Mouse (Mus musculus): ENCODE measurements around the gene Ttc7b.

Ttc7b gene

DNA sequence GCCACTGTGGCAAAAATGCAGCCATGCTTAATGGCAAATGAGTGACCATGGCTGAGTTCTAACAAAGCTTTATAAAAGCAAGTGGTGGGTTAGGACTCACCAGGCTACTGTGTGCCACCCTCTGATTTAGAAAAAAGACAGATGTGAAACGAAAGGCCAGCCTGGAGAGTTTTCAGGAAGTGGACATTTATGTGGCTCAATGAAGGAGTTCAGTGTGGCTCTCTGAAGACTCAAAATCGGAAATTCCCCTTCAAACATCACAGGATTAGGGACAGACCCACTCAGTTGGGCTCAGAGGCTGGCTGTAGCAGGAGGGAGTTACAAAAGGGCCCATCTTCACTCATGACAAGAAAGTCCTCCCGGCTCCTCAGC is 243.1 kb downstream of the Ttc7b start:
- no peak for DNase-seq (ENCODE audit: low read depth, low spot score)

DNA sequence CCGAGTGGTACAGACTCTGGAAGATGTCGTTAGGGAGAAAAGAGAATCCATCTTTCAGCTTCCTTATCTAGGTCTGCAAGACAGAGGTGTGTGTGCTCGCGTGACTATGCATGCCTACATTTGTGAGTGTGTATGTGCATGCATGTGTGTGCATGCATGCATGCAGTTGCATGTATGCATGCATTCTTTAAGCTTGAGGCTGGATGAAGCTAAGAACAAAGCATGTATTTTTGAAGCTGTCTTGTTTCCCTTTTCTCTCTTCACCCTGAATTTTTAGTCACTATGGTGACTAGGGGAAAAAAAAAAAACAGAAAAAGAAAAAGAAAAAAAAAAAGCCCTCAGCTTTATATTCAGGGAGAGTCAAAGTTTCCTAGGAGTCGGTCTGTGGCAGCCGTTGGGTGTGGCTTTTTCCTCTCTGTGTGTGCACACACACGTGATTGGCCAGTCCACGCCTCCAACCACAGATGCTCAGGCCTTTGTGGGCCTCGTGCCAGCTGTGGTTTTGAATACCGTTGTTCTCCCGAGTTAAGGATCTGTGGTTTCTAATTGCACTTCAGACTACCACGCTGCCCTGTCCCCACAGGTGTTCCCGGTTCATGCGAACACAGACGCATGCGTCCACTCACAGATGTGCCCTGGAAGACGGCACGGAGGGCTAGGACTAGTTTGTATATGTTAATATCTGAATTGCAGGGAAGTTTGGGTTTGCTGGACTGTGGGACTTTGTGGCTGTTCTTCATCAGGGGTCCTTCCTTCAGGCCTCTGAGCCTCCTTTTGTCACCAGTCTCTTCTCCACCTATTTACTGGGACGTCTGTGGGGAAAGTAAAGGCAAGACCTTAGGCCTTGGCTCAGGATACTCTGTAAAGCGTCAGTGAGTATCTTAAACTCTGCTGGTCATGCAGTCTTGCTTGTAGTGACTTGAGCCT is 243.8 kb downstream of the Ttc7b start:
- peak; percentile 67 for DNase-seq (ENCODE audit: low read depth, low spot score)

DNA sequence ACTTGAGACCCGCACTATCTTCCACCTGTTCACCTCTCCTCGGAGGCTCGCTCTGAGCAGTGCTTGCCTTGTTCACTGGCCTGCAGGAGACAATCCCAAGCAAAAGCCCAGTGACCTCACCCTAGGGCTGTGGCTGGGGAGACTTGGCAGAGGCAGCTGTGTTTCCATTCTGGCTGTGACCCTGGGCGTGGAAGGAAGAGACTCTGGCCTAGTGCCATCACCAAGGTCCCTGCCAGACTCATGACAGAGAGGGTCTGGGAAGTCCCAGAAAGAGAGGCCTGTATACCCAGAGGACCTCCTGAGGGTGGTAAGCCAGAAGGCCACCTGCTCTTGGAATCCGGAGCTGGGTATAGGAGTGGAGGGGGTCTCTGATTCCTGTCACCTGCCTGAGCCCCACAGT is 244.8 kb downstream of the Ttc7b start:
- DNase-seq (ENCODE audit: low read depth, low spot score): no peak

DNA sequence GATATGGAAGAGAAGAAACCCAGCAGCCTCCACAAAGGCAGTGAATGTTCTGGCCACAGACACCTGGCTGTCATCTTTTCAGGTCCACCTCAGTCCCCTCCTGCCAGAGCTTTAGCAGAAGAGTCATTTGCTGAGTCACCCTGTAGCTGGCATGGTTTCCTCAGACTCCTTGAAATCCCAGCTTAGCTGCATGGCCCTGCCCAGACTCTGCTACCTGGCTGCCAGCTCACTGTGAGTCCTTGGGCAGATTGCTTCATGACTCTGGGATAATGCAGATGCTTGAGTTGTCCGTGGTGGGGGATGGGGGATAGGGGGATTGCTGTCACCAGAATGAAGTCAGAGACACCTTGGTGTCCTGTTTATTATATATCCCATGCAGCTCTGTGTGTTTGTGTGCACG is 247.6 kb downstream of the Ttc7b start:
- no peak for DNase-seq (ENCODE audit: low read depth, low spot score)

DNA sequence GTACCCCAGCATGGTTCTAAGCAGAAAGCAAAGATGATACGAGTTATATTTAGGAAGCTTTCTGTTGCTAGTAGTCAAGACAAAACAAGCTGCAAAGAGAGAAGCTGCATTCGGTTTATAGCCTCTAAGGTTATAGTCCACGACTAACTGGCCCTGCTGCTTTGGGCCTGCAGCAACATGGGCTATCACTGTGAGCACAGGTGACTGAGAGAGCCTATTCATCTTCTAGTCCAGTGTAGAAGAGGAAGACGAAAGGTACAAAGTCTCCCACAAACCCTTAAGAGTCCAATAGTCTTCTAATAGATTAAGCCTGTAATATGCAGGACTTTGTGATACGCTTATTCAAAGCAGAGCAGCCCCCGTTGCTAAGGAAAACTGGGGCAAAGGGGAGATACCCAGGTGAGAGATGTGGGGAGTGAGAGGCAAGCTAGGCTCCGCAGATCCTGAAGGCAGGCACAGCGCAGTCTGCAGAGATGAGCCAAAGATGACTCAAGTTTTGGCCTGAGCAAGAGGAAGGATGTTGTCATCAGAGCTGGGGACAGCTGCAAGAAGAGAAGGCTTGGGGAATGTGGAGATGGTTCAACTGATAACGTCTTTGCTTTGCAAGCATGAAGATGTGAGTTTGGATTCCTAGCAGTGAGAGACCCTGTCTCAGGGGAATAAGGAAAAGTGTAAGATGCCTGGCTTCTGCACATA is 250.5 kb downstream of the Ttc7b start:
- no peak for DNase-seq (ENCODE audit: low read depth, low spot score)

DNA sequence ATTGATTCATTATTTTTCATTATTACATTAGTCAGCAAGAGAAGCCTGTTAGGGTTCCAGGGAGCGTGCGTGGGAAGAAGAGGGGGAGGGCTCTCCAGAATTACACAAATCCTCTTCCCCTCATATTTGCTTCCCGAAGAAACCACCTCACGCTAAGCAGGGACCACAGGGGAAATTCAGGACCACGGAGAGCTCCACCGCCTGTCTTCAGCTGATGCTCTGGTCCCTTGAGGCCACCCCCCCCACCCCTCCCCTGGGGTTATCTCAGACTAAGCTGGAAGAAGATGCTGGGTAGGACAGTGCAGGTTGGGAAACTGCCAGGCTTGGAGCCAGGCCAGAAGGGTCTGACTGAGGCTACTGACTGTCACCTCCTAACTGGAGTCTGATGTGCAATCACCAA is 252.6 kb downstream of the Ttc7b start:
- peak; percentile 36 for DNase-seq (ENCODE audit: low read depth, low spot score)

DNA sequence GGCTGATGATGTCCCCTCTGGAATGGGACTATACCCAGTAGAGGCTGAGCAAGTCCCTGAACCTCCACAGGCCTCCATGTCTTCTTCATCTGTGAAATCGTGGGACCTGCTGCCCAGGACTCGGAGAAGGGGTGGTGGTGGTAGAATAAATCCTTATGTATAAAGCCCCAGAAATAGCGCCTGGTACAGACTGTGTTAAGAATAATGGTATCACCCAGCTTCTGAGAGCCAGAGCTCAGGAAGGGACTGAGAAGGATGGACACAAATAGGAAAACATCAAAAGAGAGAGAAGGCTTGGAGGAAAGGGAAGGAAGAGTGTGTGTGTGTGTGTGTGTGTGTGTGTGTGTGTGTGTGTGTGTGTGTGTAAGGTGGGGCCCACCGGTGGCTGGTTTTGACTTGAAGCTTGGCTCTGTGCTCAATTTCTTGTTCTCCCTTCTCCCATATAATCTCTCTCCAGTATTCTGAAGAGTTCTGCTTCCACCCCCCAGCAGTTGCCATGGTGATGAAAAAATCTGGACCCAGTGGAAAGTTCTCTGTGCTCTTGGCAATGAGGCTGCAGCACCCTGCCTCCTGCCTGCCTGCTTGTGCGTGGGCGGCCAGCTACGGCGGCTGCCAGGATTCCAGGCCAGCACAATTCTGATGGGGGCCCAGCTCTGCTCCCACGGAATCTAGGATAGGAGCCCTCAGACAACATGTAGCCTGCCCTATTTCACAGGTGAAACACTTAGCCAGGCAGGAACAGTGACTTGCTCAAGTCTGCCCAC is 254.9 kb downstream of the Ttc7b start:
- no peak for DNase-seq (ENCODE audit: low read depth, low spot score)

DNA sequence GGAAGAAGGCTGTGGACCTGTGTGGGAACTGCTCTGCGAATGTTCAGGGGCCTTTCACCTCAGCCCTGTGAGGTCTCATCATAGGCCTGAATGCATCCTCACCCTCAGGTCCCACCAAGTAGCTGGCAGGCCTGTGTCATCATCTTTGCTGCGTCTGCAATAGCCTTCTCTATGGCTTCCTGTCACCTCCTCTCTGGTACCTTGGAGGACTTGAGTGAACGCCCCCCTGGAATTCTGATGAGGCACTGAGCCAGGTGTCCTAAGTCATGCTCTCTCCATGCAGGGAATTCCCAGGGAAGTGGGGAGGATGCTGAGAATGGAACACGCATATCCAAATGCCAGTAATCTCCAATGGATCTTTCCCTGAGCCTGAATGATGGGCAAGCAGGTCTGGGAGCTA is 255.7 kb downstream of the Ttc7b start:
- DNase-seq (ENCODE audit: low read depth, low spot score): no peak

DNA sequence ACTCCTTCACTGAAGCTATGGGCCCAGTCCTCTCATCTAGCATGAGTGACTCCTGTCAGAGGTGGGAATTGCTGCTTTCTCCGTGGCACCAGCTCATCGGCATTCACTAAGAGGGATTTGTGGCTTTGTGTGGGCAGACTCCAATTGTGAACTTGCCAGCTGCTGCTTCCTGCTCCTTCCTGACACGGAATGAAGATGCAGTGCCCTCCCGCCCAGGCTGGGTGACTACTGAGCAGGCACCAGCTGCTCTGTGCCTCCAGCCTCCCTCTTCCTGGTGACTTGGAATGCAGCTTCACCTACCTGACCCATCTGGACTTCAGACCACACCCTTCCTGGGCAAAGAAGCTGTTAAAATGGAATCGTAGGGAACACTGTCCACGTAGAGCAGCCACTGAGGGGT is 257.8 kb downstream of the Ttc7b start:
- no peak for DNase-seq (ENCODE audit: low read depth, low spot score)

DNA sequence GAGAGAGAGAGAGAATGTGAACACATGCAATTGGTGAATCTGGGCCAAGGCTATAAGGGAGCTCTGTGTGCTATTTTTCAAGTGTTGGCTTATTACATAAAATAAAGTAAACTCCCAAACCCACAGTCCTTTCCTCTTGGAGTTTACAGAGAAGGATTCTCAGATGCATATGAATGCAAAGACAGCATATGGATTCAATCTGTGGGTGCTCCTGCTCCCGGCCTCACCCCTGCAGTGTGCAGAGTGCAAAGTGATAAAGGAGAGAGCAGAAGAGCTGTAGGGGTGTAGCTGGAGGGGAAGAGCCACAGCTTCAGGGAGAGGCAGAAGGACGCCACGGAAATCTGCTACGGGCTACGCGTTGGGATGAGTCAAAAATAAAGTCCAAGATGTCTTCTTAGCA is 258.9 kb downstream of the Ttc7b start:
- no peak for DNase-seq (ENCODE audit: low read depth, low spot score)

DNA sequence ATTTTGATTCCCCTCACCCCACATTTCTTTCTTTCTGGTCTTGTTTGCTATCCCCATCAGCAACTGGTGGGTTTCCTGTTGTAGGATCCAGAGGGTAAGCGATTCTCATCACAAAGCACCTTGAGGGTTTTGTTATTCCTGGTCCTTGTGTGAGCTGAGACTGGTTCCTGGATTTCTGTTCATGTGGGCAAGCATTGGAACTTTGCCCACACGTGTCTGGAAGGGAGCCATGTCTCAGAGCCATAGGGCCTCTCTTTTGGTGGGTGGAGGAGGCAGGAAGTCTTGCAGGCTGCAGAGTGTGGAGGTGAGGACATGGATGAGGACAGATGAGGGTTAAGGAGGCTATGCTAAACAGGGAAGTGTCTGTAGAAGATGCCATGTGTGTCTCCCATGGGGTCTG is 260.5 kb downstream of the Ttc7b start:
- no peak for DNase-seq (ENCODE audit: low read depth, low spot score)

DNA sequence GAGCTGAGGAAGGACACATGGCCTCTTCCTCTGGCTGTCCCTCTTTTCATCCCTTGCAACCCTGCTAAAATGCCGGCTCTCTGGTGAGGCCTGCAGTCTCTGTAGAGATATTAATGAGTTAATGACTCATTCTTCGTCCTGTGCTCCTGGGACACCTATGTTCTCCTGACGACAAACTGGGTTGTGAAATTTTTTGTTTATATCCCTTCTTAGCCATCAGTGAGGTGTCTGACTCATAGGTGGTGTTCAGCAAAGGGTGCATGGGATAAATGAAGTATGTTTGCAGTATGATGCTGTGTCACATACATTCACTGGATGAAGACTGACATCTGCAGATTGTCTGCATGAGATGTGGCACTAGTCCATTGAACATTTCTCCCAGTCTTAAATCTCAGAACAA is 262.8 kb downstream of the Ttc7b start:
- DNase-seq (ENCODE audit: low read depth, low spot score): no peak

DNA sequence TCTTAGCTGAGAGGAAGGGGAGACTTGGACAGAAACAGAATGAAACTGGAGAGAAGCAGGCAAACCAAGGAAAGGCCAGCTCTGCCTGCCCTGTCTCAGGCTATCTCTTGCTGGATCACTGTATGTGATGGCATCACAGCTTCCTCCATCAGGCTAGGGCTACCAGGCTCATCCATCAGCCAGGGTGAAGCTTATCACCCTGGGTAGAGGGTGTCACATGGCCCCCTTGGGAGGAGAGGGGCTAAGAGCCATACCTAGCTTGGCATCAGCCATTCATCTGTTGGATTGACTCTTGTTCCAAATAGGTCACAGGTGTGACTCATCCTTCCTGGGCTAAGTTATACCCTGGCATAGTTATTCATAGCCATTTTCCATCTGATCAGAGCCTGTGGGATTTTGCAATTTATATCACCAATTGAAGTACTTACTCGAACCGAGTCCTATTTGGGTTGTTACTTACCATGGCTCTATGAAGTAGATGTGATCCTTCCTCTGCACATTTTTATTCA is 265.1 kb downstream of the Ttc7b start:
- no peak for DNase-seq (ENCODE audit: low read depth, low spot score)

DNA sequence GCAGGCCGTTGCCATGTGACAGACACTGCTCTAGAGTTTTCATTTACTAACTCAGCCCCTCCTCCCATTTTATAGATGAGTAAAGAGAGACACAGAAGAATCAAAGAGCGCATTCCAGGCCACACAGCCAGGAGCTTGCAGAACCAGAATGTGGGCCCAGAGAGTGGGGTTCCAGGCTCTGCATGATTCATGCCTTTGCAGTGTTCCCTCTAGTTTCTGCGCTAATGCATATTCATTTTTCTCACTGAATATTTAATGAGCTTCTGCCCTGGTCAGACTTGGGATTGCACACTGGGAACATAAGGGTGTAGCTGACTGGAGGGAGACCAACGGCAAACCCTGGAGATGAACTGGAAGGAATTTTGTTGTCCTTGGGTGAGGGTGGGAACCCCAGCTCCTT is 266.2 kb downstream of the Ttc7b start:
- DNase-seq (ENCODE audit: low read depth, low spot score): no peak
